Mouse (Mus musculus) cortical plate, adult 2 months (tissue): Measurements from ENCODE around the gene Kif14.

Experiments used
- CTCF ChIP-seq: fragments of 200-500 bp; IDR thresholded peaks from 2 replicates; pipeline ENCODE4 v1.5.1; 2011; ENCODE audit warnings: mild to moderate bottlenecking, control low read depth, low read length; ENCODE audit not compliant: insufficient read depth; ENCODE audit errors: extremely low read depth
- POLR2A ChIP-seq: fragments of 200-500 bp; IDR thresholded peaks from 2 replicates; pipeline ENCODE4 v1.6.1; 2011; ENCODE audit warnings: mild to moderate bottlenecking, low read length, control low read depth; ENCODE audit not compliant: insufficient read depth; ENCODE audit errors: extremely low read depth

- TF ChIP-seq CTCF (no peak), POLR2A (no peak)
Observed at GRCm38 (mm10) chr1:136569626-136570297, 103.6 kb downstream of the Kif14 start.
